Mouse (Mus musculus) E14TG2a.4 (cell line): ENCODE measurements around the gene E130114P18Rik.

Experiments used
- CTCF ChIP-seq: conservative IDR thresholded peaks from 2 replicates; pipeline ENCODE4 v1.5.1; 2014; ENCODE audit warnings: low read length
- NANOG ChIP-seq: IDR thresholded peaks from 2 replicates; pipeline ENCODE4 v1.6.1; 2014; ENCODE audit warnings: borderline replicate concordance, low read length, mixed read lengths
- POU5F1 ChIP-seq: IDR thresholded peaks from 2 replicates; pipeline ENCODE4 v1.6.1; 2014; ENCODE audit warnings: low read length, borderline replicate concordance

- TF ChIP-seq CTCF (no peak), POU5F1 (no peak), NANOG (no peak)
Measured at GRCm38 (mm10) chr4:97780666-97781435, 3.0 kb upstream of the E130114P18Rik start.
